Mouse (Mus musculus): ENCODE results near the gene Col18a1. TPM values are rescaled to one million over a fixed set of nuclear protein-coding genes. Genes with fewer than 3 reads are reported as not detected.

The Col18a1 gene
- polyA plus RNA-seq, 1 experiment from 2014 or later, result 87.8 TPM

- no peaks in the 10 kb centered on the region for H3K27me3 ChIP-seq
- no peaks in the 10 kb centered on the region for H3K4me1 ChIP-seq
- H3K9me3 ChIP-seq, result no peaks in the 10 kb centered on the region
- H3K4me3 ChIP-seq, result no peak overlapping the region
- no peak overlapping the region for H3K27ac ChIP-seq
- no peak for ATAC-seq (ENCODE audit: low FRiP score, low read depth)
- H3K9ac ChIP-seq, result no peak overlapping the region
- no peak overlapping the region for H3K4me2 ChIP-seq (replicated peaks)
- H3K36me3 ChIP-seq, result no peaks in the 10 kb centered on the region
- 43% methylated on average over 8 of the region's 8 CpGs for WGBS
Observed at GRCm38 (mm10) chr10:77016499-77016898, 149.8 kb downstream of the Col18a1 start.

GRCm38 (mm10) chr10:77016080-77016479 lies 150.3 kb downstream of the Col18a1 start:
- ATAC-seq (ENCODE audit: low FRiP score, low read depth), result no peak
- no peaks in the 10 kb centered on the region for H3K9me3 ChIP-seq
- no peaks in the 10 kb centered on the region for H3K4me1 ChIP-seq
- H3K9ac ChIP-seq, result no peak overlapping the region
- no peak overlapping the region for H3K4me3 ChIP-seq
- H3K27ac ChIP-seq, result no peak overlapping the region
- H3K27me3 ChIP-seq, result no peaks in the 10 kb centered on the region
- no peak overlapping the region for H3K4me2 ChIP-seq (replicated peaks)
- H3K36me3 ChIP-seq, result no peaks in the 10 kb centered on the region
- 76% methylated on average over 7 of the region's 7 CpGs for WGBS

- H3K9me3 ChIP-seq, result no peaks in the 10 kb centered on the region
- no peak overlapping the region for H3K27ac ChIP-seq
- H3K4me2 ChIP-seq (replicated peaks), result no peak overlapping the region
- no peaks in the 10 kb centered on the region for H3K36me3 ChIP-seq
- no peak for ATAC-seq (ENCODE audit: low FRiP score, low read depth)
- H3K4me1 ChIP-seq, result peaks cover 15% of the 10 kb centered on the region
- H3K4me3 ChIP-seq, result no peak overlapping the region
- no peaks in the 10 kb centered on the region for H3K27me3 ChIP-seq
- no peak overlapping the region for H3K9ac ChIP-seq
- WGBS, result 89% methylated on average over 4 of the region's 4 CpGs
Observed at GRCm38 (mm10) chr10:77011681-77012080, 154.7 kb downstream of the Col18a1 start.

- Histone ChIP-seq H3K27me3 (no peaks in the 10 kb centered on the region), H3K27ac (no peak overlapping the region; the same call in 1 of the 2 replicates), H3K9ac (no peak overlapping the region), H3K36me3 (no peaks in the 10 kb centered on the region), H3K4me1 (peaks cover 25% of the 10 kb centered on the region), H3K4me3 (no peak overlapping the region), H3K9me3 (no peaks in the 10 kb centered on the region), H3K4me2 (replicated peaks) (no peak overlapping the region)
- WGBS, result 86% methylated on average over 2 of the region's 3 CpGs
- ATAC-seq (ENCODE audit: low FRiP score, low read depth), result no peak
Observed at GRCm38 (mm10) chr10:77008698-77009097, 157.7 kb downstream of the Col18a1 start.

GRCm38 (mm10) chr10:77008109-77008561 lies 158.2 kb downstream of the Col18a1 start:
- peaks cover 25% of the 10 kb centered on the region for H3K4me1 ChIP-seq
- no peaks in the 10 kb centered on the region for H3K9me3 ChIP-seq
- ATAC-seq (ENCODE audit: low FRiP score, low read depth), result peak; percentile 57
- H3K4me2 ChIP-seq (replicated peaks), result peak overlapping the region; percentile 23; the same call in 1 of the 2 replicates
- H3K9ac ChIP-seq, result 0 out of 2 replicates have a peak overlapping the region, but pooled peaks have one; percentile 39
- no peaks in the 10 kb centered on the region for H3K27me3 ChIP-seq
- 12% methylated on average over 9 of the region's 9 CpGs for WGBS
- peak overlapping the region; percentile 74 for H3K27ac ChIP-seq
- H3K4me3 ChIP-seq, result no peak overlapping the region
- H3K36me3 ChIP-seq, result no peaks in the 10 kb centered on the region

GRCm38 (mm10) chr10:77007433-77008108 lies 158.8 kb downstream of the Col18a1 start:
- Histone ChIP-seq H3K9ac (0 out of 2 replicates have a peak overlapping the region, but pooled peaks have one; percentile 39), H3K9me3 (no peaks in the 10 kb centered on the region), H3K27me3 (no peaks in the 10 kb centered on the region), H3K36me3 (no peaks in the 10 kb centered on the region), H3K27ac (peak overlapping the region; percentile 74; the same call in 1 of the 2 replicates), H3K4me2 (replicated peaks) (peak overlapping the region; percentile 23; the same call in 1 of the 2 replicates), H3K4me3 (no peak overlapping the region), H3K4me1 (peaks cover 25% of the 10 kb centered on the region)
- 23% methylated on average over 8 of the region's 8 CpGs for WGBS
- ATAC-seq (ENCODE audit: low FRiP score, low read depth), result peak; percentile 28; the same call in 1 of the 2 replicates

GRCm38 (mm10) chr10:77004936-77005335 lies 161.4 kb downstream of the Col18a1 start:
- Histone ChIP-seq H3K27me3 (no peaks in the 10 kb centered on the region), H3K4me2 (replicated peaks) (no peak overlapping the region), H3K27ac (no peak overlapping the region), H3K4me1 (peaks cover 25% of the 10 kb centered on the region), H3K9ac (no peak overlapping the region), H3K4me3 (no peak overlapping the region), H3K9me3 (no peaks in the 10 kb centered on the region), H3K36me3 (no peaks in the 10 kb centered on the region)
- 15% methylated on average over 7 of the region's 7 CpGs for WGBS
- no peak for ATAC-seq (ENCODE audit: low FRiP score, low read depth)

Other genes starting within 250 kb of the Col18a1 start
- gene Pcbp3, start 204.7 kb downstream of the Col18a1 start, polyA plus RNA-seq (2015; fragmentation: Nextera tagmentation; extraction: Ambion mirVana), result 31.2 and 31.6 TPM in 2 replicates
- 30.0 and 30.1 TPM in 2 replicates for gene Slc19a1, start 134.3 kb downstream of the Col18a1 start, polyA plus RNA-seq (2015; fragmentation: Nextera tagmentation; extraction: Ambion mirVana)
- gene Pofut2, start 92.7 kb upstream of the Col18a1 start, polyA plus RNA-seq (2015; fragmentation: Nextera tagmentation; extraction: Ambion mirVana), result 148 and 151 TPM in 2 replicates